Mouse (Mus musculus) forebrain, embryonic 11.5 days (tissue): ENCODE measurements at regions not wholly inside any gene's neighbourhood (a gene's known extent, or its start where the extent isn't known, plus 50 kb on each side); places are given as distances from the start of the nearest gene placed in this dataset.
A peak's percentile ranks its signal among the peaks of the same experiment; 100 is the strongest.
"Not testable (repeated sequence)": the region's sequence is repeated elsewhere in the genome, so short reads cannot be mapped to it uniquely, and the experiment has no call there.

Experiments used
- ATAC-seq: fragments of 200-750 bp; cut with Nextera tagmentation; replicated peaks from 2 replicates; pipeline ENCODE4 v1.8.0; 2017; ENCODE audit warnings: moderate TSS enrichment; ENCODE audit not compliant: low FRiP score
- DNase-seq: peaks from one replicate; pipeline ENCODE4 v3.0.0-alpha.2; 2017; ENCODE audit warnings: low spot score
- H3K27ac ChIP-seq: fragments of 300-500 bp; sonication (generic); 2 replicates; pipeline ENCODE4 v1.5.1; 2014; ENCODE audit warnings: low read depth, low read length
- H3K27me3 ChIP-seq: fragments of 300-500 bp; sonication (generic); 2 replicates; pipeline ENCODE4 v1.6.1; 2014; ENCODE audit warnings: mild to moderate bottlenecking, low read length, mixed read lengths; ENCODE audit not compliant: control insufficient read depth, insufficient read depth
- H3K36me3 ChIP-seq: fragments of 300-500 bp; sonication (generic); 2 replicates; pipeline ENCODE4 v1.6.1; 2014; ENCODE audit warnings: mild to moderate bottlenecking, low read length, moderate library complexity, mixed read lengths; ENCODE audit not compliant: control insufficient read depth, insufficient read depth
- H3K4me1 ChIP-seq: fragments of 300-500 bp; sonication (generic); replicated peaks from 2 replicates; pipeline ENCODE4 v1.6.1; 2014; ENCODE audit warnings: low read length, mixed read lengths; ENCODE audit not compliant: control insufficient read depth, insufficient read depth
- H3K4me2 ChIP-seq: fragments of 300-500 bp; sonication (generic); 2 replicates; pipeline ENCODE4 v1.6.1; 2014; ENCODE audit warnings: low read depth, mild to moderate bottlenecking, low read length, moderate library complexity, mixed read lengths; ENCODE audit not compliant: severe bottlenecking
- H3K4me3 ChIP-seq: fragments of 300-500 bp; sonication (generic); 2 replicates; pipeline ENCODE4 v1.5.1; 2014; ENCODE audit warnings: low read depth, low read length
- H3K9ac ChIP-seq: fragments of 300-500 bp; sonication (generic); 2 replicates; pipeline ENCODE4 v1.6.1; 2014; ENCODE audit warnings: low read length
- H3K9me3 ChIP-seq: fragments of 300-500 bp; sonication (generic); 2 replicates; pipeline ENCODE4 v1.6.1; 2016; ENCODE audit warnings: low read length, mixed read lengths; ENCODE audit not compliant: control insufficient read depth
- WGBS: fragments of 180-500 bp; shearing (Covaris S2); extraction: QIAGEN DNeasy Blood & Tissue Kit; methylation state at CpG from one replicate; pipeline ENCODE4 v1.1.7; 2014; 5-methylcytosine and 5-hydroxymethylcytosine counted together

DNA sequence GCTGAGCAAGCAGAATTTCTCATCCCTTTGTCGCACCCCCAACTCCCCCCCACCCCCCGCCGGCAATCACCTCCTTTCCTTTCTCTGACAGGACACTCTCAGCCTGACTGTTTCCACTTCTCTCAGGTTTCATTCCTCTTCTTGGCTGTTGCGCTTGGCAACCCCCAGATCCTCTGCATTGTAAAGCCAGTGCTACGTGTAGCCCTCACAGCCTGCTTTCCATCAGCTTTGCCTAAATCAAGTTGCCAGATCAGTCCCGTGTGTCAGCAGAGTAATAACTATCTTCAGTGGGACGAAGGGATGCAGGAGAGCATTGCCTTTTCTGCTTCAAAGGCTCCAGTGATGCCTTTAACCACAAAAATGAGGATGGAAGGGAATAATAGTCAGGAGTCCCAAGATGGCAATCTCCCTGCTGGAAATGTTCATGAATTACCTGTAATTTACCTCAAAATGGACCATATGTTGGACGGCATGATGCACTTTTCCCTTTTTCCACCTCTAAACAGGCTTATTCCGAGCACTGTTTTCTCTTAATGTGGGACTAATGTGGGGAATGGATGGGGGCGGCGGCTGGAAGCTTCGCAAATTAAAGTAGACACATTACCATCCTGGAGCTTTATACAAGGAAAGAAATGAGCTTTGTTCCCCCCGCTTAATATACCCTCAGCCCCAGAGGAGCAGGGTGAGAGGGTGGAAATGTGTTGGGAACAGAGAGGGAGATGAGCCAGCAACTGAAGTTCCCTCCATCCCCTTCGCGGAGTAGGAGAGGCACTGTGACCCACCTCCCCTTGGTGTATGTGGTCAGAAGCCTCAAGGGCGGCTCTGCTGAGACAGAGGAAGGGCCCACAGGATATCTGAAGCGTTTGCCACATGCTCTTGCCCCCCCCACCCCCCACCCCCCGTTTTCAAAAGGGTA is 168.3 kb upstream of the Npvf start:
- 51% methylated on average over 18 of the region's 18 CpGs for WGBS
- H3K4me1 ChIP-seq: peaks cover 16% of the 10 kb centered on the region; the same call in 1 of the 2 replicates
- peak overlapping the region; percentile 43; the same call in 1 of the 2 replicates for H3K27ac ChIP-seq
- no peaks in the 10 kb centered on the region for H3K9me3 ChIP-seq
- H3K4me3 ChIP-seq: no peak overlapping the region
- H3K27me3 ChIP-seq: no peaks in the 10 kb centered on the region
- no peak overlapping the region for H3K4me2 ChIP-seq
- H3K36me3 ChIP-seq: no peaks in the 10 kb centered on the region
- DNase-seq (no peak), ATAC-seq (peak; percentile 35; the same call in 1 of the 2 replicates)
- no peak overlapping the region for H3K9ac ChIP-seq

DNA sequence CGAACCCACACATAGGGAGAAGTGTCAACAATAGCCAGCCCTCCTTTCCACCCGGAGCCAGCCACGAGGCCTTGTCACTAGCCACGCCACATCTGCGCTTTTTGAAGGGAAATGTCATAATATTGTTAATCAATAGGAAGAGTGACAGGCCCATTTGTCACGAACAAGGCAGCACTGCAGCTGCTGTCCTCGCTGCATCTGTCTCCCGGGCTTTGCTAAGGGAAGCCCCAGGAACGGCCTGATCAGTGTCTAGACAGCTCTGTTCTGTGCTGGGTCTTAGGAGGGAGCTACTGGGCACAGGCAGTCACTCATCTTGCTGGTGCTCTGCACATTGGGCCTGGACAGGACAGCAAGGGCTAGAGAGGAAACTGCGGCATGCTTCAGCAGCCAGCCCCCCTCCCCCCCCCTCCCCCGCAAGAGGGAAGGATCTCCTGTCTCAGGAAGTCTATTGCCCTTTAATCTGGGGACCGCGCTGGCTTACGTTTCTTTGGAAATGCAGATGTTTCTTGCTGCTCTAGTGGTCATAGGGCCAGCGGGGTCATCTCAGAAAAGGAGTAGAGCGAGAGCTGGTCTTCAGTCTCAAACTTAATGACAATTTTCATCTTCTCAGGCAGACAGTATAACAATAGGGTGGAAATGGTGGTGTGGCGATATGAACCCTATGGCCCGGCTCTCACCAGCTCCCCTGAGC is 169.1 kb upstream of the Npvf start:
- Histone ChIP-seq H3K27ac (peak overlapping the region; percentile 43; the same call in 1 of the 2 replicates), H3K9ac (no peak overlapping the region; the same call in 1 of the 2 replicates), H3K9me3 (no peaks in the 10 kb centered on the region), H3K36me3 (no peaks in the 10 kb centered on the region), H3K4me2 (0 out of 2 replicates have a peak overlapping the region, but pooled peaks have one; percentile 24), H3K4me1 (peaks cover 16% of the 10 kb centered on the region; the same call in 1 of the 2 replicates), H3K27me3 (no peaks in the 10 kb centered on the region), H3K4me3 (no peak overlapping the region)
- DNase-seq (peak; percentile 65), ATAC-seq (peak; percentile 74)
- WGBS: 15% methylated on average over 18 of the region's 18 CpGs

DNA sequence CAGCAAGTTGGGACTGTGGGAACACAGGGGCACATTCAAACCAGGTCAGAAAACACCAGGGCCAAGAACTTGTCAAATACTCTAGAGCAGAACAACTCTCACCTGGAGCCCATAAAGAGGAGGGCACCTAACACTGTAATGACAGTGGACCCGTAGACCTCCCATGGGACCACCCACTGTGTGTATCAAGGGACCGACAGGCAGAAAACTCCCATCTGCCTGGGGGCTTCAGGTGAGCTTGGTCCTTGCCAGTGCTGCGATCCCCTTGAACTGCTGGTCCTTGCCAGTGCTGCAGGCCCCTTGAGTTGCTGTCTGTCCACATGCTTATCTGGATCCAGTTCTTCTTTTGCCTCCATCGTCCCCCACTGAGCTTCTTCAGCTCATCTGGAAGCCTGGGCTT is 170.2 kb upstream of the Npvf start:
- H3K9me3 ChIP-seq: no peaks in the 10 kb centered on the region
- H3K4me3 ChIP-seq: no peak overlapping the region
- no peak overlapping the region for H3K27ac ChIP-seq
- DNase-seq (no peak), ATAC-seq (no peak)
- H3K4me1 ChIP-seq: peaks cover 16% of the 10 kb centered on the region; the same call in 1 of the 2 replicates
- H3K9ac ChIP-seq: no peak overlapping the region
- no peaks in the 10 kb centered on the region for H3K27me3 ChIP-seq
- WGBS: 80% methylated on average over 4 of the region's 4 CpGs
- no peak overlapping the region for H3K4me2 ChIP-seq
- H3K36me3 ChIP-seq: no peaks in the 10 kb centered on the region

DNA sequence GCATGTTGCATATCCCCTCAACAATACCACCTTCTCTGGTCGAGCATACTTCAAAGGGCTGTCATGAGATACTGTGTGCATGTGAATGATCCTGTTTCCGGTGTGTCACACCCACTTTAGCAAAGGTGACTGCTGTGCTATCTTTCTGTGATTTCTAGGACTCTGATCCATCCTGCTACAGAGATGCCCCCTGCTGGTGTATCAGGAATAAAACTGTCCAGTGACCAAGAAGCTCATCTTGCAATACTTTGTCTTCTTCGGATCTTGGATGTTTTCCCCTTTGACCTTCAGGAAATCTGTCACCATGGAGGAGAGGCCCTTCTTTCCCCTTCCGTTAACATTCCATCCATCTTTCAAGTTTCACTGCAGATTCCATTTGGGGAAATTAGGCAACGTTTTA is 177.5 kb upstream of the Npvf start:
- Histone ChIP-seq H3K9me3 (no peaks in the 10 kb centered on the region), H3K4me3 (no peak overlapping the region), H3K9ac (no peak overlapping the region), H3K4me1 (no peaks in the 10 kb centered on the region), H3K36me3 (no peaks in the 10 kb centered on the region), H3K27me3 (no peaks in the 10 kb centered on the region), H3K27ac (no peak overlapping the region), H3K4me2 (no peak overlapping the region)
- DNase-seq (no peak), ATAC-seq (no peak)
- WGBS: 83% methylated on average over 5 of the region's 5 CpGs

DNA sequence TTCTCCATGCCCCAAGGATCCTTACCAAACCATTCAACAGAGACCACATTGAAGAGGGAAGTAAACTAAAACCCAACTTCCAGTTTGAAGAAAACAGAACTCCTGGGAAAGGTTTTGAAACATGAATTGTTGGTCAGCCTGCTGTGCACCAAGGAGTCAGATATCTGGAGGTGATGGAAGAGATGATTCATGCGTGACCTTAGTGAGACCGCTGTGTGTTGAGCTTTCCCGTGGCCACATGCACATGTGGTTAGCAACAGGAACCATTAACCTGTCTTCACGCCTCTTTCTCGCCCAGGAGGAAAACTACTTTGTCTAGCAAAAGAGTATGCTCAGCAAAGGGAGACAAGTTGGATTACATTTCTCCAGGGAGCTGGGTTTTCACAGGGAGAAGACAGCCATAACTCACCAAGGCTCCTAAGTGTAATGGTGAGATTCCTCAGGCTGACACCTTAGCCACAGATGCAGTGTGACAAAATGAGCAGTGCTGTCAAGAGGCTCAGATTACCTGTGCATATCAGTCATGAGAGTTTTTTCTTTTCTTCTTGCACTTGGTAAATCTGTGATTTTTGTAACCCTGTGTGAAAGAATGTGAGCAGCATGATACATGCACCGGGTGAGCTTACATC is 181.9 kb upstream of the Npvf start:
- ATAC-seq: no peak
- Histone ChIP-seq H3K27me3 (no peaks in the 10 kb centered on the region), H3K9ac (no peak overlapping the region), H3K4me3 (no peak overlapping the region), H3K4me2 (no peak overlapping the region), H3K9me3 (no peaks in the 10 kb centered on the region), H3K27ac (no peak overlapping the region), H3K36me3 (no peaks in the 10 kb centered on the region), H3K4me1 (no peaks in the 10 kb centered on the region)
- DNase-seq: no peak
- 88% methylated on average over 6 of the region's 6 CpGs for WGBS

DNA sequence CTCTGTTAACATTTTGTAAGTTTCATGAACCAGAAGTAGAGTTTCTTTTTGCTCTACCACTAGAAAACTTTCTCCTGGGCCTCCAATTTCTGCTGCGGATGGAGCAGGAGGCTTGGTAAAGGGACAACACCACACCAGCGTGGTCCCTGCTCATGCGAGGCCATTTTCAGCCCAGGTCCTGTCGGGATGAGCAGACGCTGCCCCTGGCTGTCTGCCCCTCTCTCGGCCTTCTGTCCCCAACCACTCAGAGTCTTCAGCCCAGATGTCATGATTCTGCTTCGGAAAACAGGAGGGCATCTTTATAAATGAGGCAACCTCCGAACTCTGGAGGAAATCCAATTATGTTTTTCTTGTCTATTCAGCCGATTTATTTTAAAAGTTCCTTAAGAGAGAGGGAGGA is 186.6 kb upstream of the Npvf start:
- WGBS: 59% methylated on average over 9 of the region's 9 CpGs
- no peak overlapping the region for H3K4me2 ChIP-seq

DNA sequence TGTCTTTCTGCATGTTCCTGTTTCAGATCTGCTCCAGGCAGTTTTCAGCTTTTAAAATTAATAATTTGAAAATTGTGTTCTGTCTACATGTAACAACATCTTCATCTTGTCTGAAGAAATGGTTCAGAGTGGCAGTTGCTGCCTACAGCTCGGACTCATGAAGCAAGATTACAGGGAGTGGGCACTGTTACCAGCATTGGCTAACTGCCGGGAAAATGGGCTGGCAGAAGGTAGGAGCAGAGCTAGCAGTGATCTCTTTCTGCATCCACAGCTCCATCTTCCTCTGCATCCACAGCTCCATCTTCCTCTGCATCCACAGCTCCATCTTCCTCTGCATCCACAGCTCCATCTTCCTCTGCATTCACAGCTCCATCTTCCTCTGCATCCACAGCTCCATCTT is 191.0 kb upstream of the Npvf start:
- not testable (repeated sequence) for H3K9ac ChIP-seq, H3K4me1 ChIP-seq, H3K27ac ChIP-seq, H3K4me3 ChIP-seq, H3K9me3 ChIP-seq, H3K4me2 ChIP-seq, DNase-seq, H3K36me3 ChIP-seq, H3K27me3 ChIP-seq, ATAC-seq
- 88% methylated on average over 2 of the region's 2 CpGs for WGBS

More for the DNA sequence above, 186.6 kb upstream of the Npvf start:
- Histone ChIP-seq H3K4me3 (no peak overlapping the region), H3K27ac (no peak overlapping the region), H3K9ac (no peak overlapping the region), H3K9me3 (no peaks in the 10 kb centered on the region), H3K36me3 (no peaks in the 10 kb centered on the region), H3K27me3 (no peaks in the 10 kb centered on the region), H3K4me1 (no peaks in the 10 kb centered on the region)
- ATAC-seq: no peak
- no peak for DNase-seq

DNA sequence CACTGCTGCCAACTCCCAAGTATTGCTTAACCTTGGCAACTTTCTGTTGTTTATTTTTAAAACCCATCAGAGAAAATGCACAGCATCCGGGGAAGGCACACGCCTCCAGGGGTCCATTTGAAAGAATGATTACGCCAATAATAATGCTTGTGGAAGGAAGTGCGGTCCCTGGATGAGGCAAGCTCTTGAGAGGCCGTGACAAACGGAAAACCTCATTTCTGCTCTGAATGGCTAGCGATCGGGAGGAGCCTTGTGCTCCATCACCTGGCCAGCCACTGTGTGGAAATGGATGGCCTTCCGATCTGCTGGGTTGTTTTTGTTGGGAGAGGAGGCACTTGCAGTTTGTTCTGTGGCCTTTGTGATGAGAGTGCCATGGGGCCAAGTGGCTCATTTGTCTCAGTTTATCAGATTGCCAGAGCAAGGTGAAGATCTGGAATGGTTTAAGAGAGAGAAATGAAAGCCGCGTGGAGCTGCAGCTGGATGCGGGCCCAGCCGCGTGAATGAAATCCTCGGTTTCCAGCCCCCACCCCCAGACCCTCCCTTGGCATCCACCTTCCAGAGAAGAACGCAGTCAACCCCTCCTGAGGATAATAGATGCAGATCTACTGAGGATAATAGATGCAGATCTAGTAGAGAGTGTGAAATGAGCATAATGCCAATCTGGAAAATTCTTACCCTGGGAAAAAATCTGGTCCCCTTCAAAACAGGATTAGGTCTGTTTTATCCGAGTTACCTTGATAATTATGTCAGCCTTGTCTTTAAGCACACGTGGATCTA is 192.7 kb upstream of the Npvf start:
- Histone ChIP-seq H3K4me3 (no peak overlapping the region), H3K9me3 (no peaks in the 10 kb centered on the region), H3K9ac (no peak overlapping the region), H3K27me3 (no peaks in the 10 kb centered on the region), H3K4me1 (no peaks in the 10 kb centered on the region), H3K4me2 (no peak overlapping the region), H3K36me3 (no peaks in the 10 kb centered on the region), H3K27ac (no peak overlapping the region)
- no peak for DNase-seq
- ATAC-seq: no peak
- WGBS: 87% methylated on average over 18 of the region's 18 CpGs
